ENCODE assay signal across 9 mouse cellular contexts in the genomic region with DNA sequence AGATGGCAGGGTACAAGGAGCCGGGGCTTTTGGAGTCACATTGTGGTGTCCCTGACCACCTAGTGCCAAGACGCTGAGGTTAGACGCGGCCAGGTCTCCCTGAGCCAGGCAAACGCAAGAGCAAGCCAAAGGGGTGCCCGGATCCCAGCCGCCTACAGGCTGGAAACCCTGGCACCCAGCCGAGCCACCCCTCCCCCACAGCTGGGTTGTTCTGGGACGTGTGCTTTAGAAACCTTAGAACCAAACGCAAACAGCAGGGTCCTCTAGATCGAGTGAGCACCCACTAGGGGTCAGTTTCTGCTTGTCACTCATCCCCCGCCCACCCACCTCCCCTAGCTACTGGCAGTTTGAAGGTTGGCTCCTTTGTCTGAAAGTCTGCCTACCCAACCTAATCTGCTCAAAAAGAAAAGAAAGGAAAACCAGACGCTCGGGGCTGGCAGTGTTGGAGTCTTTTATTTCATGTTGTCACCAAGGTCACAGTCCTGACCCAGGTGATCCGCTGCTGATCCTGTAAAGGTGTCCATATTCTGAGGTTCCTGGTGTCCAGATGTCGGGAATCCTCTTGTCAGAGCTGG. TPM values are rescaled to one million over a fixed set of nuclear protein-coding genes. Genes with fewer than 3 reads are reported as not detected.
DNase-seq lines count a peak whose midpoint lies in the region; ATAC-seq lines count a peak whose summit lies in the region.
"Had no signal": no experiment of that assay in that cellular context is flagged by ENCODE, and none has a peak within 500 bp of the region (broad histone marks: within the 10 kb centered on the region; RNA-seq: fewer than 3 reads in every experiment).

No protein-coding gene starts in this region.

- no peak overlapping the region for H3K9ac ChIP-seq in embryonic facial prominence, embryonic 12.5 days
- H3K9ac ChIP-seq in heart, embryonic 16.5 days (ENCODE audit: low read length), result peak overlapping the region; percentile 72

- WGBS in embryonic facial prominence, embryonic 12.5 days, result 3% methylated on average over 16 of the region's 16 CpGs
- 6% methylated on average over 16 of the region's 16 CpGs for WGBS in heart, embryonic 16.5 days

- no peak for ATAC-seq in megakaryocyte, adult 5-6 weeks (ENCODE audit: poor library complexity, severe bottlenecking)
- peak; percentile 41; the same call in 1 of the 2 replicates for ATAC-seq in embryonic facial prominence, embryonic 12.5 days (ENCODE audit: insufficient number of reproducible peaks, insufficient read depth, low FRiP score, low TSS enrichment)
- ATAC-seq in heart, embryonic 16.5 days (replicated peaks; ENCODE audit: extremely low read depth, insufficient read depth, low FRiP score), result peak; percentile 76

- H3K27me3 ChIP-seq in megakaryocyte, embryonic 14.5 days (replicated peaks), result peaks cover 43% of the 10 kb centered on the region
- H3K27me3 ChIP-seq in embryonic facial prominence, embryonic 12.5 days, result peaks cover under 1% of the 10 kb centered on the region; the same call in 1 of the 2 replicates
- peaks cover under 1% of the 10 kb centered on the region; the same call in 1 of the 2 replicates for H3K27me3 ChIP-seq in heart, embryonic 16.5 days (ENCODE audit: control insufficient read depth, insufficient read depth, low read length)

- no peaks in the 10 kb centered on the region for H3K9me3 ChIP-seq in megakaryocyte, embryonic 14.5 days
- H3K9me3 ChIP-seq in embryonic facial prominence, embryonic 12.5 days, result no peaks in the 10 kb centered on the region
- no peaks in the 10 kb centered on the region for H3K9me3 ChIP-seq in heart, embryonic 16.5 days (replicated peaks; ENCODE audit: control insufficient read depth, low read length)

- H3K27ac ChIP-seq in embryonic facial prominence, embryonic 12.5 days, result no peak overlapping the region
- H3K27ac ChIP-seq in heart, embryonic 16.5 days (ENCODE audit: low read length), result peak overlapping the region; percentile 92

- H3K4me3 ChIP-seq in megakaryocyte, embryonic 14.5 days (replicated peaks), result peak overlapping the region; percentile 86
- peak overlapping the region; percentile 16; the same call in 1 of the 2 replicates for H3K4me3 ChIP-seq in embryonic facial prominence, embryonic 12.5 days
- H3K4me3 ChIP-seq in heart, embryonic 16.5 days (ENCODE audit: low read length), result peak overlapping the region; percentile 45

- peaks cover 32% of the 10 kb centered on the region for H3K4me1 ChIP-seq in megakaryocyte, embryonic 14.5 days
- H3K4me1 ChIP-seq in embryonic facial prominence, embryonic 12.5 days, result peaks cover 18% of the 10 kb centered on the region
- peaks cover 28% of the 10 kb centered on the region for H3K4me1 ChIP-seq in heart, embryonic 16.5 days (ENCODE audit: control insufficient read depth, insufficient read depth, low read length)

- peak overlapping the region; percentile 48 for H3K4me2 ChIP-seq in embryonic facial prominence, embryonic 12.5 days (replicated peaks)
- H3K4me2 ChIP-seq in heart, embryonic 16.5 days (ENCODE audit: low read depth, low read length), result peak overlapping the region; percentile 76

- DNase-seq in kidney, postnatal 10 days, result peak; percentile 90
- peak; percentile 80 for DNase-seq in lung, postnatal 14 days
- DNase-seq in right cerebral cortex, postnatal 25 days, result peak; percentile 23
- no peak for DNase-seq in spleen, adult 12 weeks (ENCODE audit: low spot score)

- no peaks in the 10 kb centered on the region for H3K36me3 ChIP-seq in megakaryocyte, embryonic 14.5 days (replicated peaks; ENCODE audit: low read length)
- no peaks in the 10 kb centered on the region for H3K36me3 ChIP-seq in embryonic facial prominence, embryonic 12.5 days
- no peaks in the 10 kb centered on the region for H3K36me3 ChIP-seq in heart, embryonic 16.5 days (ENCODE audit: control insufficient read depth, insufficient read depth)

RNA-seq across cellular contexts. Expression of gene Col12a1, which starts 4.1 kb away (rescaled TPM):
- 0.38 TPM in 1 of 2 replicates, not detected in the other for polyA plus RNA-seq in megakaryocyte, embryonic 14.5 days (2012; ENCODE audit: insufficient read depth, low replicate concordance)
- total RNA-seq in megakaryocyte, adult 5-6 weeks (2015), result 0.11 TPM in 1 of 2 replicates, not detected in the other
- 0.04 TPM in 1 of 2 replicates, not detected in the other for total RNA-seq in megakaryocyte, adult 5-6 weeks (2017)
- 58.9 TPM in 2 replicates for polyA plus RNA-seq in embryonic facial prominence, embryonic 12.5 days (2016; fragmentation: Nextera tagmentation; extraction: Ambion mirVana)
- 13.2 and 15.7 TPM in 2 replicates for polyA plus RNA-seq in heart, embryonic 16.5 days (2015; fragmentation: Nextera tagmentation; extraction: Ambion mirVana)
- total RNA-seq: hematopoietic stem cell, adult 5-6 weeks had no signal

RNA-seq across cellular contexts. Expression of gene Cox7a2, which starts 45.1 kb away (rescaled TPM):
- 23.8 and 24.9 TPM in 2 replicates for polyA plus RNA-seq in megakaryocyte, embryonic 14.5 days (2012; ENCODE audit: insufficient read depth, low replicate concordance)
- total RNA-seq in megakaryocyte, adult 5-6 weeks (2015), result 346 and 414 TPM in 2 replicates
- 115 and 122 TPM in 2 replicates for total RNA-seq in megakaryocyte, adult 5-6 weeks (2017)
- 580 and 621 TPM in 2 replicates for polyA plus RNA-seq in embryonic facial prominence, embryonic 12.5 days (2016; fragmentation: Nextera tagmentation; extraction: Ambion mirVana)
- polyA plus RNA-seq in heart, embryonic 16.5 days (2015; fragmentation: Nextera tagmentation; extraction: Ambion mirVana), result 1,523 and 1,607 TPM in 2 replicates

Comparison
In these comparisons a context has a peak if more than half of its experiments do, and no peak if none do; other contexts are left out.
1. H3K4me3 ChIP-seq: peak in every context shown above with its lines; median percentile 86 in megakaryocyte, embryonic 14.5 days; 45 in heart, embryonic 16.5 days; 16 in embryonic facial prominence, embryonic 12.5 days.
2. RNA of gene Col12a1, which starts 4.1 kb away (polyA plus RNA-seq): 58.9 TPM in embryonic facial prominence, embryonic 12.5 days and 13.2 to 15.7 TPM in heart, embryonic 16.5 days; 0.38 TPM in megakaryocyte, embryonic 14.5 days; every median in the first group is over 10 times any median in the second.
3. RNA of gene Cox7a2, which starts 45.1 kb away (polyA plus RNA-seq): 1,523 to 1,607 TPM in heart, embryonic 16.5 days and 580 to 621 TPM in embryonic facial prominence, embryonic 12.5 days; 23.8 to 24.9 TPM in megakaryocyte, embryonic 14.5 days; every median in the first group is over 10 times any median in the second.